Mouse (Mus musculus) liver, embryonic 14.5 days (tissue): ENCODE results near the gene Zfp473. TPM values are rescaled to one million over a fixed set of nuclear protein-coding genes. Genes with fewer than 3 reads are reported as not detected.

Experiments
- ATAC-seq: fragments of 200-750 bp; cut with Nextera tagmentation; 2 replicates; pipeline ENCODE4 v1.8.0; 2017; ENCODE audit warnings: moderate number of reproducible peaks, mild to moderate bottlenecking, moderate library complexity; ENCODE audit not compliant: insufficient read depth
- DNase-seq, 3 experiments: peaks; one replicate each; pipeline ENCODE4 v3.0.0-alpha.2; 2012 to 2013; ENCODE audit warnings: low read depth in 3 of 3, low spot score in 3 of 3
- H3K27ac ChIP-seq: fragments of 300-500 bp; sonication (generic); 2 replicates; pipeline ENCODE4 v1.5.1; 2014; ENCODE audit warnings: moderate library complexity, mild to moderate bottlenecking, control low read depth, inconsistent platforms
- H3K27me3 ChIP-seq: fragments of 300-500 bp; sonication (generic); 2 replicates; pipeline ENCODE4 v1.6.1; 2014; ENCODE audit warnings: mild to moderate bottlenecking, low read length, moderate library complexity; ENCODE audit not compliant: control insufficient read depth, insufficient read depth
- H3K36me3 ChIP-seq: fragments of 300-500 bp; sonication (generic); replicated peaks from 2 replicates; pipeline ENCODE4 v1.6.1; 2014; ENCODE audit warnings: low read depth; ENCODE audit not compliant: control insufficient read depth, insufficient read depth
- H3K4me1 ChIP-seq, 2 experiments: fragments of 200-500 bp in 1 of 2; fragments of 300-500 bp in 1 of 2; sonication (generic) in 1 of 2; replicated peaks; 2 replicates each; pipeline ENCODE4 v1.6.1; 2012 to 2014; ENCODE audit warnings: antibody characterized with exemption in 1 of 2, inconsistent platforms in 1 of 2, low read length in 1 of 2; ENCODE audit not compliant: control insufficient read depth in 2 of 2, insufficient read depth in 2 of 2
- H3K4me2 ChIP-seq: fragments of 300-500 bp; sonication (generic); 2 replicates; pipeline ENCODE4 v1.6.1; 2014; ENCODE audit warnings: low read depth, mild to moderate bottlenecking, control low read depth, moderate library complexity
- H3K4me3 ChIP-seq, 2 experiments: fragments of 200-500 bp in 1 of 2; fragments of 300-500 bp in 1 of 2; sonication (generic) in 1 of 2; 2 replicates each; pipeline ENCODE4 v1.5.1; 2012 to 2014; ENCODE audit warnings: low read depth in 2 of 2, low read length in 2 of 2, mild to moderate bottlenecking in 2 of 2, control low read depth in 1 of 2, inconsistent platforms in 1 of 2, moderate library complexity in 1 of 2; ENCODE audit not compliant: insufficient read depth in 1 of 2
- H3K9ac ChIP-seq: fragments of 300-500 bp; sonication (generic); replicated peaks from 2 replicates; pipeline ENCODE4 v1.6.1; 2014; ENCODE audit warnings: mild to moderate bottlenecking, control low read depth, moderate library complexity
- H3K9me3 ChIP-seq: fragments of 300-500 bp; sonication (generic); 2 replicates; pipeline ENCODE4 v1.6.1; 2016; ENCODE audit warnings: low read length, mixed read lengths; ENCODE audit not compliant: control insufficient read depth
- CTCF ChIP-seq: IDR thresholded peaks from 2 replicates; pipeline ENCODE4 v1.5.1; 2016; ENCODE audit warnings: antibody characterized with exemption, low read depth, control low read depth
- EP300 ChIP-seq: IDR thresholded peaks from 2 replicates; pipeline ENCODE4 v1.6.1; 2016; ENCODE audit warnings: antibody characterized with exemption, low read depth
- WGBS: fragments of 180-500 bp; shearing (Covaris S2); extraction: QIAGEN DNeasy Blood & Tissue Kit; methylation state at CpG from one replicate; pipeline ENCODE4 v1.1.7; 2014; ENCODE audit not compliant: insufficient replicate concordance; 5-methylcytosine and 5-hydroxymethylcytosine counted together
- polyA plus RNA-seq, 2 experiments: library from polyadenylated mRNA; depleted of rRNA in 1 of 2; stranded (reverse) in 1 of 2; unstranded in 1 of 2; fragments of >200 nt; fragmentation: Nextera tagmentation in 1 of 2; extraction: Ambion mirVana in 1 of 2; gene quantifications; 2 replicates each; pipeline versions ENCODE4 v1.2.1 to v1.2.3; 2012 to 2014

The Zfp473 gene
- polyA plus RNA-seq, 2 experiments, result 0.81 to 0.96 TPM

DNA sequence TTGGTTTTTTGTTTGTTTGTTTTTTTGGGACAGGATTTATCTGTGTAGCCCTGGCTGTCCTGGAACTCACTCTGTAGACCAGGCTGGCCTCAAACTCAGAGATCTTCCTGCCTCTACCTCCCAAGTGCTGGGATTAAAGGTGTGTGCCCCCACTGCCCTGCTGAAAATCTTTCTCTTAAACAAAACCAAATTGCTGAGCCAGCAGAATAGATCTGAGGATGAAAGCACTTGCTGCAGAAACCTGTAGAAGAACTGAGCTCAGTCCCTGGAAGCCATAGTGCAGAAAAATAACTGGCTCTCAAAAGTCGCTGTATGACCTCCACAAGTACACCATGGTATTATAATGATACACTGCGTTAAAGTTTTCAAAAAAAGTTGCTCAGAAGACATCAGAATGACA lies 6.3 kb upstream of the Zfp473 start:
- H3K36me3 ChIP-seq, result peaks cover 42% of the 10 kb centered on the region
- no peaks in the 10 kb centered on the region for H3K27me3 ChIP-seq
- 83% methylated on average over 2 of the region's 2 CpGs for WGBS
- no peak overlapping the region for H3K27ac ChIP-seq
- TF ChIP-seq CTCF (no peak), EP300 (no peak)
- H3K4me3 ChIP-seq, result no peak overlapping the region
- no peak for ATAC-seq
- no peak overlapping the region for H3K9ac ChIP-seq
- no peak for DNase-seq
- H3K4me2 ChIP-seq, result no peak overlapping the region
- H3K4me1 ChIP-seq, result no peaks in the 10 kb centered on the region
- no peaks in the 10 kb centered on the region for H3K9me3 ChIP-seq

- H3K4me3 ChIP-seq, result peak within 1 kb of the TSS; percentile 82 to 92
- peaks cover 7% of the 10 kb centered on the region for H3K36me3 ChIP-seq
- peak within 1 kb of the TSS; percentile 94 for H3K4me2 ChIP-seq
- H3K9ac ChIP-seq, result peak within 1 kb of the TSS; percentile 87
- H3K9me3 ChIP-seq, result no peaks in the 10 kb centered on the region
- peak; percentile 98 for ATAC-seq
- WGBS, result under 1% methylated on average over 44 of the region's 44 CpGs
- no peaks in the 10 kb centered on the region for H3K27me3 ChIP-seq
- peak; percentile 5 for TF ChIP-seq EP300
- no peak for TF ChIP-seq CTCF
- H3K4me1 ChIP-seq, result peaks cover 14 to 18% of the 10 kb centered on the region in 2 experiments
- peak within 1 kb of the TSS; percentile 96 for H3K27ac ChIP-seq
- peak; percentile 98 for DNase-seq
These were observed 2.5 kb downstream of the Zfp473 start, which contains the start of gene Vrk3 for GRCm38 (mm10) chr7:44748101-44749044. Vrk3 (plus strand) TSS chr7:44748413.

DNA sequence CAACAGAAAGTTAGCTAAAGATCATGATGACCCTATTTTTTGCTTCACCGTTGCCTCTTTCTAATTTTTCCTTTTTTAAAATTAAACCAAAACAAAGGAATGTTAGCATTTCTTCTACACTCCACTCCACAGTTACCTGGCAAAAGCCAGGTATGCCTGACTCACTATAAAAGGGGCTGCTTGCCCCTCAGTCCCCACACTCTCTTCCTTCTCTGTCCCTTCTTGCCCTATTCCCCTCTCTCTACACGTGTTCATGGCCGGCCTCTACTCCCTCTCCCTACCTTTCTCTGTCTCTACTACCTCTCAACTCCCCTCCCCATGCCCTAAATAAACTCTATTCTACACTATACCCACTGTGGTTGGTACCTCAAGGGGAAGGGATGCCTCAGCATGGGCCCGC lies 3.7 kb downstream of the Zfp473 start:
- Histone ChIP-seq H3K4me3 (peak overlapping the region; percentile 74 to 82; a peak in 3 of 4 replicates), H3K9me3 (no peaks in the 10 kb centered on the region), H3K27ac (no peak overlapping the region), H3K36me3 (no peaks in the 10 kb centered on the region; the same call in 1 of the 2 replicates), H3K4me2 (peak overlapping the region; percentile 79), H3K9ac (peak overlapping the region; percentile 74), H3K4me1 (peaks cover 14 to 18% of the 10 kb centered on the region in 2 experiments), H3K27me3 (no peaks in the 10 kb centered on the region)
- no peak for ATAC-seq
- no peak for TF ChIP-seq EP300
- no peak for TF ChIP-seq CTCF
- WGBS, result 63% methylated on average over 4 of the region's 4 CpGs
- no peak for DNase-seq

DNA sequence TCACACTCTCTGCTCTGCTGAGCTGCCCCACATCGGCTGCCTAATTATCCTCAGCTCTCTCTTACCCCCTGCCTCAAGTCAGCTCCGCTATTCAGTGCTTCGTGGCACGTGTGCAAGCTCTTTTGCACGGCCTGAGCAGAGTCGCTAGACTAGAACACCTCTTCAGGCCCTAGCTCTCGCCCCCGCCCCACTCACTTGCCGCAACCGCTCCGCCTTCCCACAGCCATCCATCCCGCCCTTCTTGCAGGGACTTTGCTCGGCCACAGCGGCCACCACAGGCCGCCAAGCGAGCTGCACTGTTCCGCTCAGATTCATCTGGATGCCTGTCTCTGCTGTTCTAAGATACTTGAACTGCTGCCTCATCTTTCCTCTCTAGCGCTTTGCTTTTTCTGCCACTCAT lies 5.8 kb downstream of the Zfp473 start:
- no peaks in the 10 kb centered on the region for H3K36me3 ChIP-seq
- 2% methylated on average over 18 of the region's 18 CpGs for WGBS

DNA sequence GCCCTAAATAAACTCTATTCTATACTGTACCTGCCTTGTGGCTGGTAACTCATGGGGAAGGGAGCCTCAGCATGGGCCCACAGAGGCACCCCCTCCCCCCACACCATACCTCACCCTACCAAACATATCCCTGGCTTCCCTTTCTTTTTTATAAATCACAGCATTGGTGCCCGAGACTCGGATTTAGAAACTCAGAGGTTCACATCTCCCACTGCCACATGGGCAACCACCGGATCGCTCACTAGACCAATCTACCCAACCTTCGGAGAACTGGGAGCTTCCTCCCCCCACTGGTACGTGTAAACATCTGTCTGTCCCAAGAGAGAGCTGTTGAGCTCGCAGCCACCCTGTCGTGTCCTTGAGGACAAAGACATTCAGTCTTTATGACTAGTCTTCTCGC lies 6.6 kb downstream of the Zfp473 start:
- Histone ChIP-seq H3K9ac (no peak overlapping the region), H3K4me1 (peaks cover 10 to 12% of the 10 kb centered on the region in 2 experiments), H3K4me2 (no peak overlapping the region), H3K27ac (no peak overlapping the region), H3K4me3 (no peak overlapping the region), H3K36me3 (no peaks in the 10 kb centered on the region), H3K9me3 (no peaks in the 10 kb centered on the region), H3K27me3 (no peaks in the 10 kb centered on the region)
- 56% methylated on average over 9 of the region's 9 CpGs for WGBS
- ATAC-seq (no peak), DNase-seq (no peak)
- TF ChIP-seq CTCF, result no peak
- TF ChIP-seq EP300, result no peak

More for the DNA sequence above, 5.8 kb downstream of the Zfp473 start:
- Histone ChIP-seq H3K27me3 (no peaks in the 10 kb centered on the region), H3K9me3 (no peaks in the 10 kb centered on the region), H3K4me3 (peak overlapping the region; percentile 12 to 46; a peak in 3 of 4 replicates), H3K4me2 (peak overlapping the region; percentile 53), H3K9ac (no peak overlapping the region), H3K27ac (no peak overlapping the region), H3K4me1 (peaks cover 14 to 18% of the 10 kb centered on the region in 2 experiments)
- DNase-seq (peak; percentile 41 to 59 (median 47)), ATAC-seq (no peak)
- no peak for TF ChIP-seq EP300
- peak; percentile 91 for TF ChIP-seq CTCF
